ENCODE assay signal across 7 mouse cellular contexts in genomic region chr5:144638631-144639030, GRCm38 (mm10).
A peak's percentile ranks its signal among the peaks of the same experiment; 100 is the strongest.
DNase-seq lines count a peak whose midpoint lies in the region; ATAC-seq and TF ChIP-seq lines count a peak whose summit lies in the region.

No protein-coding gene starts in this region.

- H3K4me1 ChIP-seq in ES-E14 (ENCODE audit: control insufficient read depth in 2 of 2, insufficient read depth in 2 of 2, low read length in 2 of 2, poor library complexity in 1 of 2): no peaks in the 10 kb centered on the region
- H3K4me1 ChIP-seq in lung, embryonic 14.5 days (ENCODE audit: insufficient read depth): no peaks in the 10 kb centered on the region

- WGBS in lung, embryonic 14.5 days: 68% methylated on average over 3 of the region's 3 CpGs

- no peak overlapping the region for H3K9ac ChIP-seq in ES-E14 (ENCODE audit: insufficient read depth, low read depth, low read length, poor library complexity, severe bottlenecking)
- no peak overlapping the region for H3K9ac ChIP-seq in lung, embryonic 14.5 days

- H3K27ac ChIP-seq in ES-E14 (ENCODE audit: insufficient read depth, low read depth, low read length, poor library complexity, severe bottlenecking): no peak overlapping the region
- H3K27ac ChIP-seq in lung, embryonic 14.5 days (ENCODE audit: low read depth): no peak overlapping the region

- no peak overlapping the region for H3K4me3 ChIP-seq in ES-E14 (ENCODE audit: insufficient read depth in 1 of 2, low read depth in 1 of 2, low read length in 2 of 2, poor library complexity in 1 of 2, severe bottlenecking in 1 of 2)
- no peak overlapping the region for H3K4me3 ChIP-seq in lung, embryonic 14.5 days (ENCODE audit: low read depth, low read length)

- no peaks in the 10 kb centered on the region for H3K36me3 ChIP-seq in ES-E14 (ENCODE audit: control insufficient read depth, insufficient read depth, low read length, poor library complexity, severe bottlenecking)
- no peaks in the 10 kb centered on the region for H3K36me3 ChIP-seq in lung, embryonic 14.5 days (ENCODE audit: insufficient read depth)

- peak; percentile 56 for TF ChIP-seq CTCF in lung, embryonic 14.5 days (IDR thresholded peaks at IDR 0.05; ENCODE audit: low read depth)

- DNase-seq in layer of hippocampus, adult 11-12 months (ENCODE audit: low spot score): peak; percentile 29
- no peak for DNase-seq in layer of hippocampus, adult 9-10 months (ENCODE audit: low spot score)
- peak; percentile 28 for DNase-seq in ES-E14 (ENCODE audit: low read depth, low spot score)
- peak; percentile 51 to 75 for DNase-seq in adrenal gland, adult (ENCODE audit: inconsistent age in 2 of 2, low spot score in 1 of 2)
- peak; percentile 19 for DNase-seq in embryo, embryonic 11.5 days (ENCODE audit: low read depth, low spot score)
- peak; percentile 21 for DNase-seq in lung, embryonic 14.5 days
- DNase-seq in frontal cortex, postnatal 10 days (ENCODE audit: low spot score in 2 of 2): no peak

- H3K9me3 ChIP-seq in ES-E14 (ENCODE audit: control insufficient read depth, insufficient read depth, low read depth, low read length): no peaks in the 10 kb centered on the region
- no peaks in the 10 kb centered on the region for H3K9me3 ChIP-seq in lung, embryonic 14.5 days (ENCODE audit: low read depth, low read length)

- H3K27me3 ChIP-seq in lung, embryonic 14.5 days (ENCODE audit: insufficient read depth, low read length): no peaks in the 10 kb centered on the region

- in situ Hi-C loops in ES-E14 (cut with MboI; ENCODE audit: low sequenced_read_pairs in 2 of 2, unreplicated experiment in 2 of 2): no loop called here

- ATAC-seq in lung, embryonic 14.5 days (ENCODE audit: insufficient read depth): no peak

- no peak overlapping the region for H3K4me2 ChIP-seq in lung, embryonic 14.5 days

TF ChIP-seq in ES-E14, 5 proteins besides CTCF, POLR2A, EP300 and RAD21:
- no peak for TF ChIP-seq ZNF384 (IDR thresholded peaks at IDR 0.05; ENCODE audit: low read depth, low read length)
- TF ChIP-seq ZC3H11A (IDR thresholded peaks at IDR 0.05; ENCODE audit: borderline replicate concordance, low read depth, low read length): no peak
- TF ChIP-seq CHD2 (IDR thresholded peaks at IDR 0.05; ENCODE audit: low read depth, low read length): no peak
- TF ChIP-seq MAFK (IDR thresholded peaks at IDR 0.05; ENCODE audit: insufficient read depth, low read depth, low read length): no peak
TF ChIP-seq in ES-E14: peak in this region for 0.

Comparison
In these comparisons a context has a peak if more than half of its experiments do, and no peak if none do; other contexts are left out.
1. DNase-seq: peak in layer of hippocampus, adult 11-12 months (single experiment), ES-E14 (single experiment), adrenal gland, adult (2 of 2), embryo, embryonic 11.5 days (single experiment) and lung, embryonic 14.5 days (single experiment); none in layer of hippocampus, adult 9-10 months (single experiment) and frontal cortex, postnatal 10 days (0 of 2).